Mouse (Mus musculus): ENCODE results near the gene Fbxo46. TPM values are rescaled to one million over a fixed set of nuclear protein-coding genes. Genes with fewer than 3 reads are reported as not detected.

Gene Fbxo46
- polyA plus RNA-seq, 1 experiment = 6.2 TPM

DNA sequence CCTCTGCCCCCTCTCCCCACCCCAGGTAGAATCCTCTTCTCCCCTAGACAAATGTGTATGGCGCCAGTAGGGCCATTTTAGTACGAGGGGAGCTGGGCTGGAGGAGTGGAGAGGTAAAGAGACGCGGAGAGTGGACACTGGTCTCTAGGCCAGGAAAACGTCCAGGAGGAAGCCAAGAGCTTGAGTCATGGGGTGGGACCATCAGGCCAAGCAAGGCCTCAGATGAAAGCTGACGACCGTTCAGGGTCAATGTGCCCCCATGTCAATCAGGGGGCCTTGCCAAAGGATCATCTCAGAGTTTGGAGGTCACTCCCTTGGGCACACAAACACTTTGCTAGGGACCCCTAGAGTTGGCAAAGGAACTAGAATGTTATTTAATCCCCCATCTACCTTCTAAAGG, 57.6 kb downstream of the Fbxo46 start:
- Histone ChIP-seq H3K79me2 (ENCODE audit: control insufficient read depth, insufficient read depth) (no peaks in the 10 kb centered on the region), H3K4me2 (ENCODE audit: low read depth) (no peak overlapping the region), H3K36me3 (ENCODE audit: control insufficient read depth, insufficient read depth) (no peaks in the 10 kb centered on the region), H3ac (ENCODE audit: control insufficient read depth, insufficient read length) (no peak overlapping the region), H3K4me3 (no peak overlapping the region), H3K27me3 (ENCODE audit: control insufficient read depth, insufficient read depth, insufficient read length) (no peaks in the 10 kb centered on the region)
- TF ChIP-seq MYOG (IDR thresholded peaks at IDR 0.05; ENCODE audit: control insufficient read depth in 1 of 3, insufficient read depth in 1 of 3, insufficient read length in 2 of 3, low read depth in 2 of 3) (no peak), E2F4 (IDR thresholded peaks at IDR 0.05; ENCODE audit: insufficient read depth) (no peak), SRF (IDR thresholded peaks at IDR 0.05; ENCODE audit: control insufficient read depth, insufficient read length, low read depth) (no peak)

DNA sequence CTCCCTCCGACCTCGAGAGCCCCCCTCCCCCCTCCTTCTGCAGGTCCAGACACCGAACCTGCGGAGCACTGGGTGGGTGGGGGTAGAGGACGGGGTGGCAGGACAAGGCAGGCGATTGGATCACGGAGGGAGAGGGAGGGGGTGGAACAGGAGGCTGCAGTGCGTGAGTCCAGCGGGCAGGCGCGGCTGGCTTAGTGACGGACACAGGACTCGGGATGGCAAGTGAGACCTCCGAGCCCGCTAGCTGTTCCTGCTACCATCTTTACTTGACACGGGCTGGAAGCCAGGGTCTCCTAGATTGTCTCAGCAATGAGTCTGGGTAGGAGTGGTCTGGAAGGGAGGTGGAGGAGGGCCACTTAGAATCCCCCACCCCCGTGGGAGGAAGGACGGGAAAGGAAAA, 58.4 kb downstream of the Fbxo46 start:
- Histone ChIP-seq H3K4me3 (no peak overlapping the region), H3K27me3 (ENCODE audit: control insufficient read depth, insufficient read depth, insufficient read length) (no peaks in the 10 kb centered on the region), H3ac (ENCODE audit: control insufficient read depth, insufficient read length) (no peak overlapping the region), H3K4me2 (ENCODE audit: low read depth) (no peak overlapping the region), H3K79me2 (ENCODE audit: control insufficient read depth, insufficient read depth) (no peaks in the 10 kb centered on the region), H3K36me3 (ENCODE audit: control insufficient read depth, insufficient read depth) (no peaks in the 10 kb centered on the region)
- TF ChIP-seq SRF (IDR thresholded peaks at IDR 0.05; ENCODE audit: control insufficient read depth, insufficient read length, low read depth) (no peak), E2F4 (IDR thresholded peaks at IDR 0.05; ENCODE audit: insufficient read depth) (no peak), MAX (IDR thresholded peaks at IDR 0.05; ENCODE audit: low read depth) (no peak), POLR2A (IDR thresholded peaks at IDR 0.05; ENCODE audit: insufficient read length, low read depth) (no peak), MYOG (IDR thresholded peaks at IDR 0.05; ENCODE audit: control insufficient read depth in 1 of 3, insufficient read depth in 1 of 3, insufficient read length in 2 of 3, low read depth in 2 of 3) (no peak), USF1 (IDR thresholded peaks at IDR 0.05; ENCODE audit: low read depth) (no peak)

DNA sequence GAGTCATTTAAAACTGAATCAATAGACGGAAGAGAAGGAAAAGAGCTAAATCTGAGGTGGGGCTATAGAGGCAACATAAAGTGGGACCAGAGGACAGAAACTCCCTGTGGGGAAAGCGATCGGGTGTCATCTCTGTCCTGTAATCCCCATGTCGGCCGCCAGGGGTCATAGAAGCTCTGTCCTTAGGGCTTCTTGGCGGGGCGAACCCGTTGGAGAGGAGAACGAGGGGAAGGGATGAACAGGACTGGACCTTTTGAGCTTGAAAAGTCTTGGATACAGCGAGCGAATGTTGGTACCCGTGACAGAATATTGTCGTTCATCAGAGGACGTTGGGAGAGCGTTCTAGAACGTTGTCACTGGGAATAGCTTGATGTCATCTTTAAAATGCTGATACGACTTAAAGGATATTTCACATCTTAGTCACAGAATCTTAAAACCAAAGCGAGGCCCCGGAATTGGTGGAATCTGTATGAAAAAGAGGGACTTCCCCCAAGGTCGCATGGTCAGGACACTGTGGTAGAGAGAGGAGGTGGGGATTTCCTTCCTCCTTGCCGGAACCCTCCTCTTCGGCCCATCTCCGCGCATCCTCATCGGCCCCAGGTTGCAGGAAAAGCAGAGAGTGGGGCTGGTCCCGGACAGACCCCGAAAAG, 58.9 kb downstream of the Fbxo46 start:
- Histone ChIP-seq H3K4me3 (no peak overlapping the region), H3K79me2 (ENCODE audit: control insufficient read depth, insufficient read depth) (no peaks in the 10 kb centered on the region), H3K27me3 (ENCODE audit: control insufficient read depth, insufficient read depth, insufficient read length) (no peaks in the 10 kb centered on the region), H3K4me2 (ENCODE audit: low read depth) (no peak overlapping the region), H3ac (ENCODE audit: control insufficient read depth, insufficient read length) (no peak overlapping the region), H3K36me3 (ENCODE audit: control insufficient read depth, insufficient read depth) (no peaks in the 10 kb centered on the region)
- no peak for TF ChIP-seq POLR2A (IDR thresholded peaks at IDR 0.05; ENCODE audit: insufficient read length, low read depth)
- no peak for TF ChIP-seq REST (IDR thresholded peaks at IDR 0.05; ENCODE audit: insufficient read depth, insufficient read length)
- no peak for TF ChIP-seq CEBPB (IDR thresholded peaks at IDR 0.05; ENCODE audit: insufficient read depth, poor library complexity, severe bottlenecking)
- TF ChIP-seq MYOD1 (IDR thresholded peaks at IDR 0.05; ENCODE audit: control insufficient read depth in 1 of 3, insufficient read length in 2 of 3, low read depth in 2 of 3) = no peak
- TF ChIP-seq TCF12 (IDR thresholded peaks at IDR 0.05; ENCODE audit: insufficient read depth, poor library complexity, severe bottlenecking) = no peak
- TF ChIP-seq POLR2AphosphoS2 (IDR thresholded peaks at IDR 0.05; ENCODE audit: insufficient read length, low read depth) = no peak
- TF ChIP-seq TCF3 (IDR thresholded peaks at IDR 0.05; ENCODE audit: insufficient read length, low read depth) = no peak
- no peak for TF ChIP-seq USF1 (IDR thresholded peaks at IDR 0.05; ENCODE audit: low read depth)
- no peak for TF ChIP-seq MAX (IDR thresholded peaks at IDR 0.05; ENCODE audit: low read depth)
- TF ChIP-seq E2F4 (IDR thresholded peaks at IDR 0.05; ENCODE audit: insufficient read depth) = no peak
- no peak for TF ChIP-seq SRF (IDR thresholded peaks at IDR 0.05; ENCODE audit: control insufficient read depth, insufficient read length, low read depth)
- TF ChIP-seq MYOG (IDR thresholded peaks at IDR 0.05; ENCODE audit: control insufficient read depth in 1 of 3, insufficient read depth in 1 of 3, insufficient read length in 2 of 3, low read depth in 2 of 3) = no peak

DNA sequence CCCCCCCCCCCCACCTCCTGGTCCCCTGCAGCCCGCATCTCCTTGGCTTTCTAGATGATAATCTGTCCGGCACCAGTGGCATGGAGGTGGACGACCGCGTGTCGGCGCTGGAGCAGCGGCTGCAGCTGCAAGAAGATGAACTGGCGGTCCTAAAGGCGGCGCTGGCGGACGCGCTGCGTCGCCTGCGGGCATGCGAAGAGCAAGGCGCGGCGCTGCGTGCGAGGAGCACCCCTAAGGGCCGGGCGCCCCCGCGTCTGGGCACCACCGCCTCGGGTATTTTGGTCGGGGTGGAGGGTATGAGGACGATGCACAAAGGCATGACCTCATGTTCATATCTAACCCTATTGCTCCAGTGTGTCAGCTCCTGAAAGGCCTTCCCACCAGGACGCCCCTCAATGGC, 59.5 kb downstream of the Fbxo46 start:
- Histone ChIP-seq H3K4me3 (no peak overlapping the region), H3ac (ENCODE audit: control insufficient read depth, insufficient read length) (no peak overlapping the region), H3K4me2 (ENCODE audit: low read depth) (no peak overlapping the region), H3K79me2 (ENCODE audit: control insufficient read depth, insufficient read depth) (no peaks in the 10 kb centered on the region), H3K36me3 (ENCODE audit: control insufficient read depth, insufficient read depth) (no peaks in the 10 kb centered on the region), H3K27me3 (ENCODE audit: control insufficient read depth, insufficient read depth, insufficient read length) (no peaks in the 10 kb centered on the region)
- TF ChIP-seq TCF3 (IDR thresholded peaks at IDR 0.05; ENCODE audit: insufficient read length, low read depth) = no peak
- no peak for TF ChIP-seq TCF12 (IDR thresholded peaks at IDR 0.05; ENCODE audit: insufficient read depth, poor library complexity, severe bottlenecking)
- no peak for TF ChIP-seq POLR2A (IDR thresholded peaks at IDR 0.05; ENCODE audit: insufficient read length, low read depth)
- no peak for TF ChIP-seq MYOG (IDR thresholded peaks at IDR 0.05; ENCODE audit: control insufficient read depth in 1 of 3, insufficient read depth in 1 of 3, insufficient read length in 2 of 3, low read depth in 2 of 3)
- TF ChIP-seq MYOD1 (IDR thresholded peaks at IDR 0.05; ENCODE audit: control insufficient read depth in 1 of 3, insufficient read length in 2 of 3, low read depth in 2 of 3) = no peak
- TF ChIP-seq USF1 (IDR thresholded peaks at IDR 0.05; ENCODE audit: low read depth) = no peak
- no peak for TF ChIP-seq REST (IDR thresholded peaks at IDR 0.05; ENCODE audit: insufficient read depth, insufficient read length)
- no peak for TF ChIP-seq POLR2AphosphoS2 (IDR thresholded peaks at IDR 0.05; ENCODE audit: insufficient read length, low read depth)
- no peak for TF ChIP-seq CEBPB (IDR thresholded peaks at IDR 0.05; ENCODE audit: insufficient read depth, poor library complexity, severe bottlenecking)
- no peak for TF ChIP-seq SRF (IDR thresholded peaks at IDR 0.05; ENCODE audit: control insufficient read depth, insufficient read length, low read depth)
- TF ChIP-seq E2F4 (IDR thresholded peaks at IDR 0.05; ENCODE audit: insufficient read depth) = no peak
- TF ChIP-seq MAX (IDR thresholded peaks at IDR 0.05; ENCODE audit: low read depth) = no peak

DNA sequence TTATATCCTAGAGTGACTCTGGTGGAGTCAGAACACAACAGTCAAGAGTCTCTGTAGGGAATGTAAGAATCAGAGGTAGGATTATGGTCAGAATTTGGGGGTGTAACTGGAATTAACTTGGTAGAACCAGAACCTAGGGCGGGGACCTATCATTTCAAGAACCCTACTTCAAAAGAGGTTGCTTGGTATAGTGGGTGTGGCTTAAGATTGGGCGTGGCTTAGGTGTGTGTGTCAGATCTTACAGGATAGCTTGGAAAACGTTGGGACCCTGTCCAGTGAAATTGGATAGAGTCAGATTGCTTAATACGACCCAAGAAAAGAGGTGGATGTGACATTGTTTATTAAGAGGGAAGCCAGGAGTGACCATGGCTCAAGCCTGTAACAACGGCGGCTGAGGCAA, 60.3 kb downstream of the Fbxo46 start:
- Histone ChIP-seq H3K79me2 (ENCODE audit: control insufficient read depth, insufficient read depth) (no peaks in the 10 kb centered on the region), H3K4me3 (no peak overlapping the region), H3K36me3 (ENCODE audit: control insufficient read depth, insufficient read depth) (no peaks in the 10 kb centered on the region), H3K27me3 (ENCODE audit: control insufficient read depth, insufficient read depth, insufficient read length) (no peaks in the 10 kb centered on the region), H3ac (ENCODE audit: control insufficient read depth, insufficient read length) (no peak overlapping the region), H3K4me2 (ENCODE audit: low read depth) (no peak overlapping the region)
- no peak for TF ChIP-seq MYOD1 (IDR thresholded peaks at IDR 0.05; ENCODE audit: control insufficient read depth in 1 of 3, insufficient read length in 2 of 3, low read depth in 2 of 3)
- no peak for TF ChIP-seq POLR2A (IDR thresholded peaks at IDR 0.05; ENCODE audit: insufficient read length, low read depth)
- no peak for TF ChIP-seq CEBPB (IDR thresholded peaks at IDR 0.05; ENCODE audit: insufficient read depth, poor library complexity, severe bottlenecking)
- no peak for TF ChIP-seq TCF12 (IDR thresholded peaks at IDR 0.05; ENCODE audit: insufficient read depth, poor library complexity, severe bottlenecking)
- TF ChIP-seq REST (IDR thresholded peaks at IDR 0.05; ENCODE audit: insufficient read depth, insufficient read length) = no peak
- TF ChIP-seq USF1 (IDR thresholded peaks at IDR 0.05; ENCODE audit: low read depth) = no peak
- TF ChIP-seq MAX (IDR thresholded peaks at IDR 0.05; ENCODE audit: low read depth) = no peak
- TF ChIP-seq POLR2AphosphoS2 (IDR thresholded peaks at IDR 0.05; ENCODE audit: insufficient read length, low read depth) = no peak
- no peak for TF ChIP-seq E2F4 (IDR thresholded peaks at IDR 0.05; ENCODE audit: insufficient read depth)
- TF ChIP-seq SRF (IDR thresholded peaks at IDR 0.05; ENCODE audit: control insufficient read depth, insufficient read length, low read depth) = no peak
- no peak for TF ChIP-seq MYOG (IDR thresholded peaks at IDR 0.05; ENCODE audit: control insufficient read depth in 1 of 3, insufficient read depth in 1 of 3, insufficient read length in 2 of 3, low read depth in 2 of 3)
- TF ChIP-seq TCF3 (IDR thresholded peaks at IDR 0.05; ENCODE audit: insufficient read length, low read depth) = no peak

Data from myocyte (in vitro differentiated cells).